Mouse (Mus musculus): Measurements from ENCODE around the gene Tnfaip8l1. TPM values are rescaled to one million over a fixed set of nuclear protein-coding genes. Genes with fewer than 3 reads are reported as not detected.

Tnfaip8l1 gene
- total and polyA plus RNA-seq, 2 experiments from 2014 or later = 7.1 to 14.4 TPM

DNA sequence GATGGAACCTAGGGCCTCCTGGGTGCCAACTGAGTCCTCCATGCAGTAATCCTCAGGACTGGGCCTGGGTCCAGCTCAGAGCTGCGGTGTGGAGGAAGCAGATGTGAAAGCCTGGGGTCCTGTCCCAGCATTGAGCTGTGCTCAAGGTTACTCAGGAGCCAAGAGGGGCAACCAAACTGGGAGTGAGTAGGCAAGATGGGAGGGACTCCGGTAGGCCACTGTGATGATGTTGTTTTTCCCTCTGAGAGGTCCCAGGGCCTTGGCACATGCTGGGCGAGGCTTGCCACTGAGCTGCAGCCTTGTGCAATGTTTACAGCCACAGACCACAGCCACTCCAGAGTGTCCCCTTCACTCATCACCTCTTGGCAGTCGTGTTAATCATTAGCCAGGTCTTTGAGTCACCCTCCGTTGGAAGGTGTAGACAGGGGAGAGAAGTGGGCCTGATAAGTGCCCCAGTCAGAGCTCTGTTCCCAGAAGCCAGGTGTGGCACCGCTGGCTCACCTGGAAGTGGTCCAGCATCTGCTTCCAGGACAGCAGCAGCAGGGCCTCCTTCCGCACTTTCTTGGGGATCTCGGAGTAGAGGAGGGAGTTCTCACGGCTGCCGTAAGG lies 44.1 kb downstream of the Tnfaip8l1 start:
- Histone ChIP-seq H3K27me3 (ENCODE audit: insufficient read depth, low read length) (no peaks in the 10 kb centered on the region), H3K4me1 (ENCODE audit: insufficient read depth, low read length) (no peaks in the 10 kb centered on the region), H3K9me3 (ENCODE audit: low read length) (no peaks in the 10 kb centered on the region), H3K27ac (no peak overlapping the region), H3K4me3 (ENCODE audit: low read length) (no peak overlapping the region), H3K36me3 (ENCODE audit: insufficient read depth, low read length) (peaks cover 93% of the 10 kb centered on the region), H3K9ac (replicated peaks; ENCODE audit: low read length) (no peak overlapping the region), H3K4me2 (ENCODE audit: low read depth, low read length) (no peak overlapping the region)
- no peak for DNase-seq (ENCODE audit: low spot score)
- no peak for TF ChIP-seq CTCF (IDR thresholded peaks at IDR 0.05; ENCODE audit: low read depth)
- no peak for ATAC-seq
- 88% methylated on average over 10 of the region's 10 CpGs for WGBS

DNA sequence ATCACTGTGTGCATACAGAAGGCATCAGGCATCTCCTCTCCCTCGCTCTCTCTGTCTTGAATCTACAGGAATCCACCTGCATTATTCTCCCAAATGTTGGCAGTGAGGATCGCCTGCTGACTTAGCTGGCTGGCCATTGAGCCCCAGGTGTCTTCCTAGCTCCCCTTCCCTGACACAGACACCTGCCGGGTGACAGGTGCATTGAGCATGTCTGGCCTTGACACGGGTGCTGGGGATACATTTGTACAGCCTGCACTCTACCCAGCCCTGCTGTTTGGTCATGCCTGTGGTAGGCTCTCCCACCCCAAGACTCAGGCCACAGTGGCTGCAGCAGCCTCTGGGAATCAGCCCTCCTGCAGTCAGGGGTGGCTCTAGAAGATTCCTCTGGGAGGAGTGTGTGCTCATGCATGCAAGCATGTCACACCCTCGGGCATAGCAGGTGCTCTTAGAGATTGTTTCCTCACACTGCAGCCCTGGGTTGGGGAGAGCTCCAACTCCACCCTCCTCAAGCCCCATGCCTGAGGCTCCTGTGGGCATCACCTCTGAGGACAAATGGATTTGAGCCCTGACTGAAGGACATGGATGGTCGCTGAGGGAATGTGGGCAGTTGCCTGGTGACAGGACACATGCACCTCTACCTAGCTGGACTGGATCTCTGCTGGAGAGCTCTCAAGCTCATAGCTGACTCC lies 44.9 kb downstream of the Tnfaip8l1 start:
- Histone ChIP-seq H3K4me1 (ENCODE audit: insufficient read depth, low read length) (no peaks in the 10 kb centered on the region), H3K4me3 (ENCODE audit: low read length) (no peak overlapping the region), H3K27me3 (ENCODE audit: insufficient read depth, low read length) (no peaks in the 10 kb centered on the region), H3K4me2 (ENCODE audit: low read depth, low read length) (no peak overlapping the region), H3K9ac (replicated peaks; ENCODE audit: low read length) (no peak overlapping the region), H3K36me3 (ENCODE audit: insufficient read depth, low read length) (peaks cover 95% of the 10 kb centered on the region), H3K27ac (no peak overlapping the region), H3K9me3 (ENCODE audit: low read length) (no peaks in the 10 kb centered on the region)
- ATAC-seq (no peak), DNase-seq (ENCODE audit: low spot score) (no peak)
- 80% methylated on average over 6 of the region's 6 CpGs for WGBS
- no peak for TF ChIP-seq CTCF (IDR thresholded peaks at IDR 0.05; ENCODE audit: low read depth)

DNA sequence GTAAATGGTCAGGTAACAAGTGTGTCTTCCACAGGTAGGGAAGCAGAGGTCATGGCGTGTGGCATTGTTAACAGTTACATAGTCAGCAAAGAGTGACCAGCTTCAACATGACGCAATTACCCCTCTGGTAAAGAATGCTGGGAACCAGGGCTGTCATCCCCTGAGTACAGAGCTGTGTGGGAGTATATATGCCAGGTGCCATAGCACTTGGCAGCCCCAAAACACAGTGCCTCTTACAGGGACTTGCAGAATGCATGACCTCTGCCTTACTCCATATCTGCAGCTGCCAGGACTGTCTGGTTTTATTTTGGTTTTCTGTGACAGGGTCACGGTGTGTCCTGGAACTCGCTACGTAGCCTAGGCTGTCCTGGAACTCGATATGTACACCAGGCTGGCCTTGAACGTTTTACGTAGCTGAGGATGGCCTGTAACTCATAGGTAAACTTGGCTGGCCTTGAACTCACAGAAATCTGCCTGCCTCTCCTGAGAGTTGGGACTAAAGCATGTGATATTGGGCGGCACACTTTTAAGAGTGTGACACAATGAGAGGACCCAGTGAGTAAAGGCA lies 45.8 kb downstream of the Tnfaip8l1 start:
- 93% methylated on average over 9 of the region's 9 CpGs for WGBS

DNA sequence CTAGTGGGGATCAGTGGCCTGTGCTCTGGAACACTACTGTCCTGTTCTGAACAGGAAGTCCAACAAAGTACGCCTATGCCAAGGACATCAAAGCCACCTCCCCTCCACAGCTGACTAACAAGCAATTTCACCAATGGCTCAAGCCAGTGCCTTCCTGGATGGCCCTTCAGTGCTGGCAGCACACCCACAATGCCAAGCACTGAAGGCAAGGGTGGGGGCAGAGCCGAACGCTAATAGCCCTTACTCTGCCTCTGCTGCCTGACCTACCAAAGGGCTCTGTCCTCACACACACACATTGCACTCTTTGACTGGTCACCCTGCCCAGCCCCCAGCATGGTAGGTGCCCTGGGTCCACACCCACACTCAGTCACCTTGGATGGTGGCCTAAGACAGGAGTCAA lies 46.5 kb downstream of the Tnfaip8l1 start:
- ATAC-seq = no peak
- no peaks in the 10 kb centered on the region for H3K9me3 ChIP-seq (ENCODE audit: low read length)
- no peaks in the 10 kb centered on the region for H3K4me1 ChIP-seq (ENCODE audit: insufficient read depth, low read length)
- no peak overlapping the region for H3K27ac ChIP-seq
- no peak for DNase-seq (ENCODE audit: low spot score)
- H3K27me3 ChIP-seq (ENCODE audit: insufficient read depth, low read length) = no peaks in the 10 kb centered on the region
- no peak overlapping the region for H3K4me2 ChIP-seq (ENCODE audit: low read depth, low read length)
- TF ChIP-seq CTCF (IDR thresholded peaks at IDR 0.05; ENCODE audit: low read depth) = no peak
- 91% methylated on average over 3 of the region's 3 CpGs for WGBS
- no peak overlapping the region for H3K4me3 ChIP-seq (ENCODE audit: low read length)
- H3K9ac ChIP-seq (replicated peaks; ENCODE audit: low read length) = no peak overlapping the region
- peaks cover 82% of the 10 kb centered on the region for H3K36me3 ChIP-seq (ENCODE audit: insufficient read depth, low read length)

More for the DNA sequence above, 45.8 kb downstream of the Tnfaip8l1 start:
- H3K36me3 ChIP-seq (ENCODE audit: insufficient read depth, low read length) = peaks cover 89% of the 10 kb centered on the region
- H3K4me1 ChIP-seq (ENCODE audit: insufficient read depth, low read length) = no peaks in the 10 kb centered on the region
- no peaks in the 10 kb centered on the region for H3K9me3 ChIP-seq (ENCODE audit: low read length)
- H3K4me3 ChIP-seq (ENCODE audit: low read length) = no peak overlapping the region
- no peak for TF ChIP-seq CTCF (IDR thresholded peaks at IDR 0.05; ENCODE audit: low read depth)
- no peak for DNase-seq (ENCODE audit: low spot score)
- no peak overlapping the region for H3K27ac ChIP-seq
- no peaks in the 10 kb centered on the region for H3K27me3 ChIP-seq (ENCODE audit: insufficient read depth, low read length)
- no peak overlapping the region for H3K9ac ChIP-seq (replicated peaks; ENCODE audit: low read length)
- H3K4me2 ChIP-seq (ENCODE audit: low read depth, low read length) = no peak overlapping the region
- no peak for ATAC-seq

GRCm38 (mm10) chr17:56211090-56211489 lies 48.8 kb downstream of the Tnfaip8l1 start:
- Histone ChIP-seq H3K4me2 (ENCODE audit: low read depth, low read length) (no peak overlapping the region), H3K27ac (no peak overlapping the region; the same call in 1 of the 2 replicates), H3K9me3 (ENCODE audit: low read length) (no peaks in the 10 kb centered on the region), H3K4me3 (ENCODE audit: low read length) (no peak overlapping the region), H3K4me1 (ENCODE audit: insufficient read depth, low read length) (no peaks in the 10 kb centered on the region), H3K36me3 (ENCODE audit: insufficient read depth, low read length) (peaks cover 60% of the 10 kb centered on the region), H3K9ac (replicated peaks; ENCODE audit: low read length) (no peak overlapping the region), H3K27me3 (ENCODE audit: insufficient read depth, low read length) (no peaks in the 10 kb centered on the region)
- ATAC-seq (no peak), DNase-seq (ENCODE audit: low spot score) (no peak)
- WGBS = 89% methylated on average over 2 of the region's 2 CpGs
- no peak for TF ChIP-seq CTCF (IDR thresholded peaks at IDR 0.05; ENCODE audit: low read depth)

DNA sequence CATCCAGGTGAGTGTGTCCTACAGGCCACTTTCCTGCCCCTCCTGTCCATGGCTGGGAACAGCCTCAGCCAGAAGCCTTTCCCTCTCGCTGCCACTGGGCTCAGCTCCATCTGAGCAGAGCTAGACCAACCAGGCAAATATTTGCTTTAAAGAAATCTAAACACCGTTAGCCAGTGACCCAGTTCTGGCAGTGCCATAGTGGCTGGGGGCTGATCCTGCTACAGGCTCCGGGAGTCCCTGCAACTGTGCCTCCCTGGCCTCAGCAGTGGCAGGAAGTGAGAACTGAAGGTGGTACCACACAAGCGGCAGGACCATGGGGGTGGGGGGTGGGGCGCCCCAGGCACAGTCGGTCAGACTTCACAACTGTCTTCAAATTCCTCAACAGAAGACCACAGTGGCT lies 50.4 kb downstream of the Tnfaip8l1 start:
- WGBS = 79% methylated on average over 6 of the region's 6 CpGs
- H3K27me3 ChIP-seq (ENCODE audit: insufficient read depth, low read length) = no peaks in the 10 kb centered on the region
- peaks cover 12% of the 10 kb centered on the region for H3K4me1 ChIP-seq (ENCODE audit: insufficient read depth, low read length)
- no peaks in the 10 kb centered on the region for H3K9me3 ChIP-seq (ENCODE audit: low read length)
- no peak overlapping the region for H3K4me2 ChIP-seq (ENCODE audit: low read depth, low read length)
- DNase-seq (ENCODE audit: low spot score) (no peak), ATAC-seq (no peak)
- H3K27ac ChIP-seq = no peak overlapping the region
- no peak for TF ChIP-seq CTCF (IDR thresholded peaks at IDR 0.05; ENCODE audit: low read depth)
- H3K4me3 ChIP-seq (ENCODE audit: low read length) = no peak overlapping the region
- peaks cover 44% of the 10 kb centered on the region for H3K36me3 ChIP-seq (ENCODE audit: insufficient read depth, low read length)
- no peak overlapping the region for H3K9ac ChIP-seq (replicated peaks; ENCODE audit: low read length)

GRCm38 (mm10) chr17:56214229-56214628 lies 52.0 kb downstream of the Tnfaip8l1 start:
- TF ChIP-seq CTCF (IDR thresholded peaks at IDR 0.05; ENCODE audit: low read depth) = no peak

More at GRCm38 (mm10) chr17:56214229-56214628, 52.0 kb downstream of the Tnfaip8l1 start:
- H3K9ac ChIP-seq (replicated peaks; ENCODE audit: low read length) = no peak overlapping the region
- H3K9me3 ChIP-seq (ENCODE audit: low read length) = no peaks in the 10 kb centered on the region
- H3K4me1 ChIP-seq (ENCODE audit: insufficient read depth, low read length) = peaks cover 15% of the 10 kb centered on the region
- no peak overlapping the region for H3K4me3 ChIP-seq (ENCODE audit: low read length)
- H3K27ac ChIP-seq = no peak overlapping the region
- H3K36me3 ChIP-seq (ENCODE audit: insufficient read depth, low read length) = peaks cover 30% of the 10 kb centered on the region
- H3K4me2 ChIP-seq (ENCODE audit: low read depth, low read length) = no peak overlapping the region
- DNase-seq (ENCODE audit: low spot score) (no peak), ATAC-seq (no peak)
- WGBS = 77% methylated on average over 1 of the region's 1 CpGs
- no peaks in the 10 kb centered on the region for H3K27me3 ChIP-seq (ENCODE audit: insufficient read depth, low read length)
